Mouse (Mus musculus) olfactory bulb, adult 2 months (tissue): Measurements from ENCODE around the gene Rapgef2.

Experiments
- CTCF ChIP-seq: fragments of 200-500 bp; IDR thresholded peaks from 2 replicates; pipeline ENCODE4 v1.5.1; 2012; ENCODE audit warnings: low read depth, mild to moderate bottlenecking, low read length, moderate library complexity; ENCODE audit not compliant: insufficient read depth
- POLR2A ChIP-seq: fragments of 200-500 bp; IDR thresholded peaks from 2 replicates; pipeline ENCODE4 v1.6.1; 2012; ENCODE audit warnings: mild to moderate bottlenecking, low read depth, low read length, moderate library complexity; ENCODE audit not compliant: insufficient read depth

GRCm38 (mm10) chr3:79121391-79121790 lies 164.9 kb downstream of the Rapgef2 start:
- TF ChIP-seq POLR2A (no peak), CTCF (no peak)
